Mouse (Mus musculus) liver, adult 2 months (tissue): ENCODE measurements at regions not wholly inside any gene's neighbourhood (a gene's known extent, or its start where the extent isn't known, plus 50 kb on each side); places are given as distances from the start of the nearest gene placed in this dataset.

ENCODE experiments used
- CTCF ChIP-seq: fragments of 200-500 bp; IDR thresholded peaks from 2 replicates; pipeline ENCODE4 v1.5.1; 2011; ENCODE audit warnings: low read depth, low read length, control low read depth
- POLR2A ChIP-seq: fragments of 200-500 bp; IDR thresholded peaks from 2 replicates; pipeline ENCODE4 v1.6.1; 2011; ENCODE audit warnings: low read length, control low read depth; ENCODE audit not compliant: insufficient read depth; ENCODE audit errors: extremely low read depth

DNA sequence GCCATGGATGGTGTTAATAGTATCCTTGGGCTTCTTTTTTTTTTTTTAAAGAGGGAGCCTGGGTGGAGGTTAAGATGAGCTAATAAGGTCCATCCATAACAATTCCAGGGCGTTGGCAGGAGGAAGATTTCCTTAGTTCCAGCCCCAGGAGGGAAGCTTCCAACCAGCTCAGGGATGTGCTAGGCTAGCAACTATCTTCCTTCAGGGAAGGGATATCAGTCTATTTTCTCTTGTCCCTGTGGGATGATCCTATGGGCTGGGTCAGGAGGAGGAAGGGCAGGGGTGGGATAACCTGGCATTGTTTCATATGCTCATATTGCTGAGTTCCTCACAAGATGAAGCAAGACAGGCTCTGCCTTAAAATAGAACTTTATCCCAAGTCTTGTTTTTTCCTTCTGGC lies 98.0 kb upstream of the Foxa2 start:
- TF ChIP-seq CTCF (no peak), POLR2A (no peak)
